Mouse (Mus musculus) left cerebral cortex, postnatal 14 days (tissue): ENCODE results near the gene Abcd2. TPM values are rescaled to one million over a fixed set of nuclear protein-coding genes. Genes with fewer than 3 reads are reported as not detected.

Experiments
- DNase-seq, 2 experiments: peaks; one replicate each; pipeline ENCODE4 v3.0.0; 2021 to 2022; ENCODE audit warnings: low spot score in 2 of 2, mixed read lengths in 1 of 2
- intact Hi-C: fragments of 180-260 bp; cut with DNase I; formaldehyde crosslinking; loops from one replicate; pipeline ENCODE4 v1.15.1; 2025
- total RNA-seq, 2 experiments: library from RNA; stranded (reverse); gene quantifications; 2 replicates each; pipeline ENCODE4 v1.2.3; 2021

Gene Abcd2
- total RNA-seq, 2 experiments from 2014 or later = 33.4 to 38.9 TPM

- DNase-seq = no peak
- intact Hi-C loops = loop anchor here (10.0 kb wide), 1 partner anchor 137 kb away; no protein-coding TSS in a partner anchor
Measured at GRCm38 (mm10) chr15:91167850-91168562, 23.6 kb downstream of the Abcd2 start.

- intact Hi-C loops = loop anchor here (10.0 kb wide), 1 partner anchor 140 kb away; no protein-coding TSS in a partner anchor
- peak; percentile 49 to 58 for DNase-seq
Measured at GRCm38 (mm10) chr15:91165021-91165420, 26.6 kb downstream of the Abcd2 start.

- intact Hi-C loops = loop anchor here (10.0 kb wide), 1 partner anchor 141 kb away; no protein-coding TSS in a partner anchor
- peak in 1 of 2 experiments; percentile 22 for DNase-seq
Measured at GRCm38 (mm10) chr15:91163454-91163853, 28.1 kb downstream of the Abcd2 start.

GRCm38 (mm10) chr15:91161153-91161552 is 30.4 kb downstream of the Abcd2 start:
- no peak for DNase-seq
- intact Hi-C loops = loop anchor here (10.0 kb wide), 1 partner anchor 144 kb away; no protein-coding TSS in a partner anchor

GRCm38 (mm10) chr15:91153311-91153710 is 38.3 kb downstream of the Abcd2 start:
- intact Hi-C loops = loop anchor here (10.0 kb wide), 1 partner anchor 159 kb away; no protein-coding TSS in a partner anchor

GRCm38 (mm10) chr15:91152592-91152991 is 39.0 kb downstream of the Abcd2 start:
- intact Hi-C loops = loop anchor here (10.0 kb wide), 1 partner anchor 158 kb away; no protein-coding TSS in a partner anchor
- DNase-seq = peak; percentile 55 to 82

More at GRCm38 (mm10) chr15:91153311-91153710, 38.3 kb downstream of the Abcd2 start:
- DNase-seq = no peak

GRCm38 (mm10) chr15:91124584-91124983 is 67.0 kb downstream of the Abcd2 start:
- intact Hi-C loops = no loop called here
- DNase-seq = no peak

GRCm38 (mm10) chr15:91112555-91113209 is 78.9 kb downstream of the Abcd2 start:
- intact Hi-C loops = no loop called here
- DNase-seq = no peak

- no peak for DNase-seq
- intact Hi-C loops = no loop called here
Measured at GRCm38 (mm10) chr15:91108102-91108659, 83.4 kb downstream of the Abcd2 start.

GRCm38 (mm10) chr15:91104934-91105333 is 86.7 kb downstream of the Abcd2 start:
- peak in 1 of 2 experiments; percentile 61 for DNase-seq
- intact Hi-C loops = no loop called here

GRCm38 (mm10) chr15:91104276-91104675 is 87.3 kb downstream of the Abcd2 start:
- no peak for DNase-seq
- intact Hi-C loops = no loop called here

- intact Hi-C loops = no loop called here
- DNase-seq = no peak
Measured at GRCm38 (mm10) chr15:91103814-91104213, 87.8 kb downstream of the Abcd2 start.

- DNase-seq = no peak
- intact Hi-C loops = no loop called here
Measured at GRCm38 (mm10) chr15:91103305-91103704, 88.3 kb downstream of the Abcd2 start.

GRCm38 (mm10) chr15:91096606-91097005 is 95.0 kb downstream of the Abcd2 start:
- intact Hi-C loops = no loop called here
- DNase-seq = no peak

Other genes with a start within 250 kb of the Abcd2 start
- 10 to 100 TPM; 89.1 to 91.8 TPM for gene Kif21a, start 141.9 kb downstream of the Abcd2 start, total RNA-seq
- under 1 TPM in 1 of 2 experiments, not detected in 1; 0.18 TPM for gene CN725425, start 7.7 kb upstream of the Abcd2 start, total RNA-seq